20 mouse cellular contexts compared by ENCODE assay signal in genomic region chr15:32198076-32198475, GRCm38 (mm10). TPM values are rescaled to one million over a fixed set of nuclear protein-coding genes. Genes with fewer than 3 reads are reported as not detected.
"Had no signal": no experiment of that assay in that cellular context is flagged by ENCODE, and none has a peak within 500 bp of the region (broad histone marks: within the 10 kb centered on the region; RNA-seq: fewer than 3 reads in every experiment).

No protein-coding gene starts in this region.

- H3K4me1 ChIP-seq: liver, embryonic 12.5 days had no signal

- DNase-seq: kidney, postnatal 36 days; layer of hippocampus, adult 9-11 months; layer of hippocampus, postnatal 36 days; lung, postnatal 10 days; lung, postnatal 4 days; midbrain, embryonic 14.5 days; right cerebral cortex, postnatal 14 days; thymus, adult 18-20 months; thymus, postnatal 14 days had no signal

- H3K27me3 ChIP-seq: limb, embryonic 15.5 days; liver, embryonic 12.5 days; neural tube, embryonic 12.5 days had no signal

- ATAC-seq: liver, embryonic 12.5 days had no signal

- H3K27ac ChIP-seq: kidney, postnatal 0 days; liver, embryonic 12.5 days; midbrain, embryonic 10.5 days; neural tube, embryonic 12.5 days had no signal

- H3K36me3 ChIP-seq: limb, embryonic 15.5 days; liver, embryonic 12.5 days; midbrain, embryonic 10.5 days; neural tube, embryonic 12.5 days had no signal

- H3K9ac ChIP-seq: limb, embryonic 15.5 days; liver, embryonic 12.5 days; lung, embryonic 14.5 days; neural tube, embryonic 12.5 days had no signal

- H3K4me3 ChIP-seq: limb, embryonic 15.5 days; liver, embryonic 12.5 days; midbrain, embryonic 10.5 days; myocyte; neural tube, embryonic 12.5 days had no signal

- H3K4me2 ChIP-seq: limb, embryonic 15.5 days; liver, embryonic 12.5 days; lung, embryonic 14.5 days; neural tube, embryonic 12.5 days had no signal

- H3K9me3 ChIP-seq: limb, embryonic 15.5 days; liver, embryonic 12.5 days; midbrain, embryonic 10.5 days; neural tube, embryonic 12.5 days had no signal

RNA-seq across cellular contexts. Expression of gene Tas2r119, which starts 21.0 kb away (rescaled TPM):
- polyA plus RNA-seq: kidney, postnatal 0 days; limb, embryonic 11.5 days; liver, embryonic 12.5 days; liver, embryonic 16.5 days; lung, embryonic 14.5 days; midbrain, embryonic 10.5 days; midbrain, embryonic 14.5 days; myocyte; neural tube, embryonic 12.5 days; spleen, adult 2 months; stomach, embryonic 16.5 days had no signal
